Mouse (Mus musculus): ENCODE data around the gene Slc9a2. TPM values are rescaled to one million over a fixed set of nuclear protein-coding genes. Genes with fewer than 3 reads are reported as not detected.

Gene Slc9a2
- polyA plus RNA-seq, 1 experiment from 2014 or later, result 0.96 TPM

- Histone ChIP-seq H3K36me3 (ENCODE audit: control insufficient read depth, insufficient read depth) (no peaks in the 10 kb centered on the region), H3K4me3 (ENCODE audit: low read length) (peak overlapping the region; percentile 73), H3K4me1 (ENCODE audit: control insufficient read depth, insufficient read depth, low read length) (peaks cover 9% of the 10 kb centered on the region; the same call in 1 of the 2 replicates), H3K9me3 (replicated peaks; ENCODE audit: control insufficient read depth, low read length) (no peaks in the 10 kb centered on the region), H3K27me3 (ENCODE audit: control insufficient read depth, insufficient read depth, low read length) (peaks cover 53% of the 10 kb centered on the region), H3K4me2 (ENCODE audit: low read depth, low read length) (peak overlapping the region; percentile 99), H3K9ac (ENCODE audit: low read length) (peak overlapping the region; percentile 62), H3K27ac (ENCODE audit: low read length) (no peak overlapping the region)
- ATAC-seq (replicated peaks; ENCODE audit: extremely low read depth, insufficient read depth, low FRiP score), result 0 out of 2 replicates have a peak, but pooled peaks have one; percentile 15
- WGBS, result 3% methylated on average over 44 of the region's 44 CpGs
Observed at GRCm38 (mm10) chr1:40681699-40682510, 1.5 kb downstream of the Slc9a2 start.

GRCm38 (mm10) chr1:40694296-40694695 is 13.9 kb downstream of the Slc9a2 start:
- Histone ChIP-seq H3K27ac (ENCODE audit: low read length) (no peak overlapping the region), H3K9me3 (replicated peaks; ENCODE audit: control insufficient read depth, low read length) (no peaks in the 10 kb centered on the region; the same call in 1 of the 2 replicates)
- ATAC-seq (replicated peaks; ENCODE audit: extremely low read depth, insufficient read depth, low FRiP score), result no peak

GRCm38 (mm10) chr1:40696436-40696835 is 16.1 kb downstream of the Slc9a2 start:
- 80% methylated on average over 3 of the region's 3 CpGs for WGBS
- Histone ChIP-seq H3K4me2 (ENCODE audit: low read depth, low read length) (no peak overlapping the region), H3K4me1 (ENCODE audit: control insufficient read depth, insufficient read depth, low read length) (no peaks in the 10 kb centered on the region), H3K4me3 (ENCODE audit: low read length) (no peak overlapping the region), H3K27ac (ENCODE audit: low read length) (no peak overlapping the region), H3K36me3 (ENCODE audit: control insufficient read depth, insufficient read depth) (no peaks in the 10 kb centered on the region), H3K9me3 (replicated peaks; ENCODE audit: control insufficient read depth, low read length) (no peaks in the 10 kb centered on the region; the same call in 1 of the 2 replicates), H3K9ac (ENCODE audit: low read length) (no peak overlapping the region), H3K27me3 (ENCODE audit: control insufficient read depth, insufficient read depth, low read length) (no peaks in the 10 kb centered on the region)
- no peak for ATAC-seq (replicated peaks; ENCODE audit: extremely low read depth, insufficient read depth, low FRiP score)

More at GRCm38 (mm10) chr1:40694296-40694695, 13.9 kb downstream of the Slc9a2 start:
- Histone ChIP-seq H3K4me2 (ENCODE audit: low read depth, low read length) (no peak overlapping the region), H3K9ac (ENCODE audit: low read length) (no peak overlapping the region), H3K36me3 (ENCODE audit: control insufficient read depth, insufficient read depth) (no peaks in the 10 kb centered on the region), H3K4me1 (ENCODE audit: control insufficient read depth, insufficient read depth, low read length) (no peaks in the 10 kb centered on the region), H3K27me3 (ENCODE audit: control insufficient read depth, insufficient read depth, low read length) (no peaks in the 10 kb centered on the region), H3K4me3 (ENCODE audit: low read length) (no peak overlapping the region)
- WGBS, result 83% methylated on average over 13 of the region's 13 CpGs

GRCm38 (mm10) chr1:40705099-40705498 is 24.7 kb downstream of the Slc9a2 start:
- no peak for ATAC-seq (replicated peaks; ENCODE audit: extremely low read depth, insufficient read depth, low FRiP score)
- Histone ChIP-seq H3K27me3 (ENCODE audit: control insufficient read depth, insufficient read depth, low read length) (no peaks in the 10 kb centered on the region), H3K9me3 (replicated peaks; ENCODE audit: control insufficient read depth, low read length) (no peaks in the 10 kb centered on the region), H3K27ac (ENCODE audit: low read length) (no peak overlapping the region), H3K9ac (ENCODE audit: low read length) (no peak overlapping the region), H3K4me1 (ENCODE audit: control insufficient read depth, insufficient read depth, low read length) (no peaks in the 10 kb centered on the region), H3K36me3 (ENCODE audit: control insufficient read depth, insufficient read depth) (no peaks in the 10 kb centered on the region), H3K4me3 (ENCODE audit: low read length) (no peak overlapping the region), H3K4me2 (ENCODE audit: low read depth, low read length) (no peak overlapping the region)
- 79% methylated on average over 4 of the region's 4 CpGs for WGBS

GRCm38 (mm10) chr1:40714950-40715349 is 34.6 kb downstream of the Slc9a2 start:
- no peaks in the 10 kb centered on the region for H3K9me3 ChIP-seq (replicated peaks; ENCODE audit: control insufficient read depth, low read length)
- H3K36me3 ChIP-seq (ENCODE audit: control insufficient read depth, insufficient read depth), result no peaks in the 10 kb centered on the region
- H3K4me1 ChIP-seq (ENCODE audit: control insufficient read depth, insufficient read depth, low read length), result no peaks in the 10 kb centered on the region
- 53% methylated on average over 9 of the region's 9 CpGs for WGBS
- no peak for ATAC-seq (replicated peaks; ENCODE audit: extremely low read depth, insufficient read depth, low FRiP score)
- no peaks in the 10 kb centered on the region for H3K27me3 ChIP-seq (ENCODE audit: control insufficient read depth, insufficient read depth, low read length)
- no peak overlapping the region for H3K9ac ChIP-seq (ENCODE audit: low read length)
- H3K4me3 ChIP-seq (ENCODE audit: low read length), result no peak overlapping the region
- no peak overlapping the region for H3K4me2 ChIP-seq (ENCODE audit: low read depth, low read length)
- no peak overlapping the region for H3K27ac ChIP-seq (ENCODE audit: low read length)

GRCm38 (mm10) chr1:40726051-40726450 is 45.7 kb downstream of the Slc9a2 start:
- Histone ChIP-seq H3K4me2 (ENCODE audit: low read depth, low read length) (no peak overlapping the region), H3K9me3 (replicated peaks; ENCODE audit: control insufficient read depth, low read length) (no peaks in the 10 kb centered on the region), H3K27me3 (ENCODE audit: control insufficient read depth, insufficient read depth, low read length) (no peaks in the 10 kb centered on the region), H3K4me3 (ENCODE audit: low read length) (no peak overlapping the region), H3K27ac (ENCODE audit: low read length) (no peak overlapping the region), H3K36me3 (ENCODE audit: control insufficient read depth, insufficient read depth) (no peaks in the 10 kb centered on the region), H3K4me1 (ENCODE audit: control insufficient read depth, insufficient read depth, low read length) (no peaks in the 10 kb centered on the region), H3K9ac (ENCODE audit: low read length) (no peak overlapping the region)
- 85% methylated on average over 10 of the region's 10 CpGs for WGBS
- no peak for ATAC-seq (replicated peaks; ENCODE audit: extremely low read depth, insufficient read depth, low FRiP score)

GRCm38 (mm10) chr1:40727404-40727803 is 47.0 kb downstream of the Slc9a2 start:
- no peak overlapping the region for H3K27ac ChIP-seq (ENCODE audit: low read length)
- WGBS, result 82% methylated on average over 7 of the region's 7 CpGs
- no peaks in the 10 kb centered on the region for H3K36me3 ChIP-seq (ENCODE audit: control insufficient read depth, insufficient read depth)
- H3K4me3 ChIP-seq (ENCODE audit: low read length), result no peak overlapping the region
- no peaks in the 10 kb centered on the region for H3K4me1 ChIP-seq (ENCODE audit: control insufficient read depth, insufficient read depth, low read length)
- no peak overlapping the region for H3K4me2 ChIP-seq (ENCODE audit: low read depth, low read length)
- no peaks in the 10 kb centered on the region for H3K27me3 ChIP-seq (ENCODE audit: control insufficient read depth, insufficient read depth, low read length)
- no peak overlapping the region for H3K9ac ChIP-seq (ENCODE audit: low read length)
- no peak for ATAC-seq (replicated peaks; ENCODE audit: extremely low read depth, insufficient read depth, low FRiP score)
- no peaks in the 10 kb centered on the region for H3K9me3 ChIP-seq (replicated peaks; ENCODE audit: control insufficient read depth, low read length)

- Histone ChIP-seq H3K27me3 (ENCODE audit: control insufficient read depth, insufficient read depth, low read length) (no peaks in the 10 kb centered on the region), H3K9me3 (replicated peaks; ENCODE audit: control insufficient read depth, low read length) (no peaks in the 10 kb centered on the region), H3K9ac (ENCODE audit: low read length) (no peak overlapping the region), H3K27ac (ENCODE audit: low read length) (no peak overlapping the region), H3K4me2 (ENCODE audit: low read depth, low read length) (no peak overlapping the region), H3K36me3 (ENCODE audit: control insufficient read depth, insufficient read depth) (no peaks in the 10 kb centered on the region), H3K4me3 (ENCODE audit: low read length) (no peak overlapping the region), H3K4me1 (ENCODE audit: control insufficient read depth, insufficient read depth, low read length) (no peaks in the 10 kb centered on the region)
- WGBS, result 98% methylated on average over 1 of the region's 1 CpGs
- no peak for ATAC-seq (replicated peaks; ENCODE audit: extremely low read depth, insufficient read depth, low FRiP score)
Observed at GRCm38 (mm10) chr1:40728636-40729035, 48.3 kb downstream of the Slc9a2 start.

GRCm38 (mm10) chr1:40737671-40738070 is 57.3 kb downstream of the Slc9a2 start:
- H3K4me1 ChIP-seq (ENCODE audit: control insufficient read depth, insufficient read depth, low read length), result no peaks in the 10 kb centered on the region
- 75% methylated on average over 8 of the region's 8 CpGs for WGBS

More at GRCm38 (mm10) chr1:40737671-40738070, 57.3 kb downstream of the Slc9a2 start:
- Histone ChIP-seq H3K4me2 (ENCODE audit: low read depth, low read length) (no peak overlapping the region), H3K9ac (ENCODE audit: low read length) (no peak overlapping the region), H3K27ac (ENCODE audit: low read length) (no peak overlapping the region), H3K36me3 (ENCODE audit: control insufficient read depth, insufficient read depth) (no peaks in the 10 kb centered on the region), H3K27me3 (ENCODE audit: control insufficient read depth, insufficient read depth, low read length) (0 out of 2 replicates have a peak, but pooled peaks cover 2% of the 10 kb centered on the region), H3K9me3 (replicated peaks; ENCODE audit: control insufficient read depth, low read length) (no peaks in the 10 kb centered on the region), H3K4me3 (ENCODE audit: low read length) (no peak overlapping the region)
- no peak for ATAC-seq (replicated peaks; ENCODE audit: extremely low read depth, insufficient read depth, low FRiP score)
